Mouse (Mus musculus): ENCODE results near the gene Brca1.
"Not testable (repeated sequence)": the region's sequence is repeated elsewhere in the genome, so short reads cannot be mapped to it uniquely, and the experiment has no call there.

Brca1 gene

DNA sequence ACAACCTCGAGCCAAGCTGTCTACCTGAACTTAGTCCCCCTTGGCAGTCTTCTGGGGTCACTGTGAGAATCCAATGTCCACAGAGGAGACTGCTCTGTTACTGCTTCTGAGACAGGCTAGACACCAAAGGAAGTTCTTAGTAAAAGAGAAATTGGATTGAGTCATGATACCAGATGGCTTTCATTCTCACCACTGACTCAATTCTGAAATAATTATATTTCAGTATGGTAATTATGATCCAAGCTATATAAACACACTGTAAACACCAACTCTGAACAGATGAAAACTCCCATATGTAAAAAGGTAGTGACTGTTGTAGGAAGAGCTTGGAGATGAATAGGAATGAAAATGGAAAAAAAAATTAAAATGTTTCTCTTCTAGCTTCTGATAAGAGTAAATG is 7.6 kb downstream of the Brca1 start:
- no peak for DNase-seq (ENCODE audit: extremely low read depth, low read depth, low spot score)

DNA sequence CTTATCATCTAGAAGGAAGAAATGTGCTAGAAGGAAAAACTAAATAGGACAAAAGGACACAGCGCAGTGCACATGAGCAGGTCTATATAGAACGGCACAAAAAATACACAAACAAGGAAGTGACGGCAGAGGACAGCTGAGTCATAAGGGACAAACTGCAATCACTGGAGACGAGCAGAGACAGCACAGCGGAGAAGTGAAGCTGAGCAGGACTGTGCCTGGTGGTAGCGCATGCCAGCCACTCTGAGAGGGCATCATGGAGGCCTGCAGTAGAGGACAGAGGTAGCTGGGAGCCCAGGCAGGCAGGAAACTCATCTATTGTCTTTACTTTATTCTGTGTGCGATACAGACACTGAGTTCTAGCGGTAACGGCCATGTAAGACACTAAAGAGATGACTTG is 8.2 kb downstream of the Brca1 start:
- DNase-seq (ENCODE audit: extremely low read depth, low read depth, low spot score): no peak

DNA sequence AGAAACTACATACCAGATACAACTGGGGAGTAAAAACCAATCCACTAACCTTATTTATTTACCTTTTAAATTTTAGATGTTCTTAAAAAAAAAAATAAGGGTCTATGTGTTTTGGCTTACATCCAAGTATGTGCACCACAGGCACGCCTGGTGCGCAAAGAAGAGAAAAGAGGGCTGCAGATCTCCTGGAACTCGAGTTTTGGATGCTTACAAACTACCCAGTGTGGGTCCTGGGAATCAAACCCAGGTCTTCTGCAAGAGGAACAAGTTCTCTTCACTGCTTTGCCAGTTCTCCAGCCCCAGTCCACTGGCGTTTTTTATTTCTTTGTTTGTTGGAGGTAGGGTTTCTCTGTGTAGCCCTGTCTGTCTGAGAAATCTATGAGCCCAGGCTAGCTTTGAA is 25.1 kb downstream of the Brca1 start:
- no peak for DNase-seq (ENCODE audit: extremely low read depth, low read depth, low spot score)

DNA sequence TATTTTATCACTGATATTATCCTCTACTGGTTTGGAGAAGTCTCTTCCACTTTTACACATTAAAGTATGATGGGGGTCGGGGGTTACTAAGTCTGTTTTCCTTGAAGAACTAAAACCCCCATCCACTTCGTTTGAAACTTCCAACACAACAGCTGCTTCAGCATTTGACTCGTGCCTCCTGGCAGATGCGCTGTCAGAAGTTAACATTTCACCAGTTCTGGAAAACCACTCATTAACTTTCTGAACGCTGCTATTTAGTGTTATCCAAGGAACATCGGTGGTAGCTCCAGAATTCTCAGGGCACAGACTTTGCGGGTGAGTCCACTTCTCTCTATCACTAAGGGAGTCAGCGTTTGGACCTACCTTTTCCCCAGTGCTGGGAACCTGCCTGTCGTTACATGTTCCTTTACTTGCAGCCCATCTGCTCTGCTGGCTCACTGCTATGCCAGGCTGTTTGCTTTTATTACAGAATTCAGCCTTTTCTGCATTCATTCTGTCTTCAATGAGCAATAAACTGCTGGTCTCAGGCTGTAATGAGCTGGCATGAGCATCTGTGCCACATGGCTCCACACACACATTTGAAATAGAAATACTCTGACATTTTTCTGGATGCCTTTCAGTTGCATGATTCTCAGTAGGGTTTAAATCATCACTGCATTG is 25.7 kb downstream of the Brca1 start:
- no peak for DNase-seq (ENCODE audit: extremely low read depth, low read depth, low spot score)

DNA sequence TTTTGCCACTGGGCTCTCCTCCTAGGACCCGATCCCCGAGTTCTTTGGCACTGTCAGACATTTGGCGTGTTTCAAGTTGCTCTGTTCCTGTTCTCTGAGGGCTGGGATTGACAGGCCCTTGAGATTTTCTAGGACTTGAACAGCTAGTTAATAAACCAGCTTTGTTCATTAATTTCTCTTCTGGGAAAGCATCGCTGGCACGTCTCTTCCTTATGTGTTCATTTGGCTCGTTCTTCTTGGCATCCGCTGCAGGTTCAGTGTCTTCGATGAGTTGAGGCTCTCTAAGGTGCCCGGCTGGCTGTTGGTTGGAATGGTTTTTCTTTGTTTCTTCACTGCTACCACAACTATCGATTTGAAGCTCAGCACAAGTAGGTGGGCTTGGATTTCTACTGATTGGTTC is 26.7 kb downstream of the Brca1 start:
- DNase-seq (ENCODE audit: extremely low read depth, low read depth, low spot score): no peak

DNA sequence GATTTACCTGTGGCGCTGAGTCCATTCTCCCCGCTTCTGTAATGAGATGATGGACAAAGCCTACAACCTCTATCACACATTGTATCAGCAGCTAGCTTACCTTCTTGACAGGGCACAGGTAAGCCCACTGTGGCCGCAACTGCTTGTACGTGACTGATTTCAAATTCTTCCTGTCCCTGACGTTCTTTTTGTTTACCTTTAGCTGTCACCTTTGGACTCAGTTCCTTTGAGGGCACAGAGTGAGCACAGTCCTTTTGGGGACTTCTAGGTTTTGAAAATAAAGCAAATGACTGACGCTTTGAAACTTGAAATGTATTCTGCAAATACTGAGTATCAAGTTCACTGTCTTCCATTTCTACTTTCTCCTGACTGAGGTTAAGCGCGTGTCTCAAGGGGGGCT is 27.3 kb downstream of the Brca1 start:
- no peak for DNase-seq (ENCODE audit: extremely low read depth, low read depth, low spot score)

DNA sequence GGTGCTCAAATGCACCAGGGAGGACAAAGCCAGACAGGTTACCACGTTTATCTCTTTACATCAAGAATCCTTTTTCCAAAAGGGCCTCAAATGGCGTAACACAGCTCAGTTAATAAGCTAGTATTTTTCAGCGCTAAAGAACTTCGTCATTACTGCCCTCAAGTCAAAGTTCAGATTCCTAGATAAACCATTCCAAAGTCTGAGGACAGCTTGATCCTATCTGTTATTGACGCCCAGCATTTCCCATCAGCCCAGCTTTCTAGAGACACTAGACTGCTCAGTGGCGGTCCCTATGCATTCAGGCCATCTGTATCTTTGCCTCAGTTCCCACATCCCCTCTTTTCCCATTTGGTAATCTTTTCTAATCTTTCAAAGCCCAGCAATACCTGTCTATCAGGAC is 32.4 kb downstream of the Brca1 start:
- DNase-seq (ENCODE audit: extremely low read depth, low read depth, low spot score): no peak

DNA sequence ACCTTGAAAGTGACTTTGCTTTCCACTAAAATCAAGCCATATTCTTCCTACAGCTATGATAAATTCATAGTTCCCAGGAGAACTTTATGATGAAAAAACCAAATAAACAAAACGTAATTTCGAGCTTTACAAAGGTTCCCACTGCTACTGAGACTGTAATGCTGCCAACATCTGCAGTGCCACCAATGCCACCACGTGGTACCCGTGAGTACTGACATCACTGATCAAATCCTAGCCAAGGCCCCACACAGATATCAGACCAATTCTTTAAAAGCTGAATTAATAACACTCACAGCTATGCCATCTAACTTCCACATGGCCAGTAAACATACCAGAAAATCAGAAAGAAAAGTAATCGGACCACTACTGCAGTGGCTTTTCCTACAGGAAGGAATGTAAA is 32.8 kb downstream of the Brca1 start:
- no peak for DNase-seq (ENCODE audit: extremely low read depth, low read depth, low spot score)

DNA sequence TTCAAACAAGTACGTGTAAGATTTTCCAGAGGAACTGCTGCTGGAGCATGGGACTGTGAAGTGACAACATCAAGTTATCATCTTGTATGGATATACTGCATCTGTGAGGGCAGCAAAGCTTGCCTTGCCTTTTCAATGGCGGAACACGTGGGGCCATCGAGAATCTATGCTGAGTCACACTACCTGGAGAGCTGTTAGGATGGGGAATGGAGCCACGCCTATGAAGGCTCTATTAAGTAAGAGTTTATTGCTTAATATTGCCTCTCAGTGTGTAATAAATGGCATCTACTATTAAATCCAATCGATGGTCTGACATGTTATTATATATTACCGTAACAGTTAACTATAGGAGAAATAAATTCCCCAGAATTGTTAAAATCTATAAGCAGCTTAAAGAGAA is 44.7 kb downstream of the Brca1 start:
- no peak for DNase-seq (ENCODE audit: extremely low read depth, low read depth, low spot score)

DNA sequence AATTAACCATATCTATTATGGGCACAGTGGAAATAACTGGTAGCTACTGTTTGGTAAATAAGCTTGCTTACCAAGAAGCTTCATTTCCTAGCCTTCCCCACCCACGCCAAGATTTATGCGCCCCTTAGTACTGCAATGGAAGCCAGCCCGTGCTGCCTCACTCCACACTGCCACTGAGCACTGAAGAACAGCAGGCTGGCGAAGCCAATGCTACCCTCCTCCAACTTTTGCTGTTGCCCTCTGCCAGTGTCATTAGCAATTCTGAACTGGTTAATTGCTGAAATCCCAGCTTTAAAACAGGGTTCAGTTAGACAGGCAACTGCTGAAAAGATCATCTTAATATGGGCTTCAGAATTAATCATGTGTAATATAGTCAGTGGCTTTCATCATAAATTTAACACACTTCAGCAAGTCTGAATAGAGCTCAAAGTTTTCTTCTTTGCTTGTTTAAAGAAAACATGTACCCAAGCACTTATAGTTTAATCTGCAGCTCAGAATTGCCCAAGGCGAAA is 45.4 kb downstream of the Brca1 start:
- DNase-seq (ENCODE audit: extremely low read depth, low read depth, low spot score): no peak

DNA sequence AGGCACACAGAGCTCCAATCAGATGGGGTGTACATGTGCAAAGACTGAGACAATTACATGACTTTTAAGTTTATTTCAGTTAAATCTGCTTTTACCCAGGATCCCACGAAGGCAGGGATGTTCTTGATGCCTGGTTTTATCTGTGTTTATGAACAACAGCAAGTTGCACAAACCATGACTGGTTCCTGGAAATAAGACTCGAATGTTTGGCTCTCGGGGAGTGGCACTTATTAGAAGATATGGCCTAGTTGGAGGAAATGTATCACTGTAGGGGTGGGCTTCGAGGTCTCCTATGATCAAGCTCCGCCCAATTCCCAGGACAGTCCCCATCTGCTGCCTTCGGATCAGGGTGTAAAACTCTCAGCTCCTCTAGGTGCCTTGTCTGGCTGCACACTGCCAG is 65.6 kb downstream of the Brca1 start:
- no peak for DNase-seq (ENCODE audit: extremely low read depth, low read depth, low spot score)

DNA sequence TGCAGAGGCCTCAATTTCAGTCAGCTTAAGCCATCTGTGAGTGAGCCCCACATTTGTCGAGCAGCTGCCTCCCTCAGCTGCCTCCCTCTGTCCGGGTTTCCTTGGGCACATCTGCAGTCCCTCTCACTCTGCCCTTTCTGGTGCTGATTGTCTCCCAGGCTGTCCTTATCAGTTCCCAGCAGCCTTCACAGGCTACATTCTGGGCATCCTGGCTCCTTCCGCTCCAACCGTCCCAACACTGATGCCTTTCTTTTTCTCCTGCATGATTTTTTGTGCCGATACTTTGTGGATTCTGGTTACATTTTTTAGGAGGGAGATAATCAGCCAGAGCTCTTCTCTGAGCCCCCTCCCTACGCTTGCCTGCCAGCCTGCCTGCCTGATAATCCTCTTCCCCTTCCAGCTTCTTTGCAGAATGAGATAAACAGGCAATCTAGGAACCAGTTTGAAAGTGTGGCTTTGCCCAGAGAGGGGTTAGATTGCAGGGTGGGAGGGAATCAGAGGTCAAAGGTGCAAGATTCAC is 66.2 kb downstream of the Brca1 start:
- DNase-seq (ENCODE audit: extremely low read depth, low read depth, low spot score): no peak

DNA sequence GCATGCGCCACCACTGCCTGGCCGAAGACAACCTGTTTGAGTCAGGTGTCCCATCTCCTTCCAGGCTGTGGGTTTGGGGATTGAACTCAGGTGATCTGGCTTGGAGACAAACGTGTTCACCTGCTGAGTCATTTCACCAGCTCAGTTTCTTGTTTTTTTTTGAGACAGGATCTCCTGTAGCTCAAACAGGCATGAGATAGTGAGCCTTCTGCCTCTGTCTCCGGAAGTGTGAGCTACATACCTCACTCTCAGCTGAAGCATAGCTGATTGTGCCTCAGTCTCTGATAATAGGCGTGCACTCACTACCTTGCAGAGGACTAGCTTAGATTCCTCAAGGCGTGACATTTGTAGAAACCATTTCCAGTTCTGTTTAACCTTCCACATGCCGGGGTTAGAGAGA is 66.9 kb downstream of the Brca1 start:
- no peak for DNase-seq (ENCODE audit: extremely low read depth, low read depth, low spot score)

DNA sequence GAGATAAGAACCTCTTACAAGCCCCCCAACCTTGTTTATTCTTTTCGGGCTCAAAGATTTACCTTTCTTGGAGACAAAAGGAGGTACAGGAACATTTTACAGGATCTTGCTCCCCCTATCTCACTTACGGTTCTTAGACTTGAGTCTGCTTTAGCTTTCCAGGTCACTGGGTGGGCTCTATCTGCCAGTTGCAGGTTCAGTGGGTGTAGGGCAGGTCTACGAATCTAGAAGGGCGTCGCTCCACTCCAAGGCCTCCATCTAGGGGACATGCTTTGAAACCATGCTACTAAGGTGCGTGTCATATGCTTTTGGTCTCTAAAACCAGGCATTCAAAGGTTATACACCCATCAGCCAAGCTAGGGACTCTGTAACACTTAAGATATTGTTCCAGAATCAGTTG is 67.5 kb downstream of the Brca1 start:
- no peak for DNase-seq (ENCODE audit: extremely low read depth, low read depth, low spot score)

DNA sequence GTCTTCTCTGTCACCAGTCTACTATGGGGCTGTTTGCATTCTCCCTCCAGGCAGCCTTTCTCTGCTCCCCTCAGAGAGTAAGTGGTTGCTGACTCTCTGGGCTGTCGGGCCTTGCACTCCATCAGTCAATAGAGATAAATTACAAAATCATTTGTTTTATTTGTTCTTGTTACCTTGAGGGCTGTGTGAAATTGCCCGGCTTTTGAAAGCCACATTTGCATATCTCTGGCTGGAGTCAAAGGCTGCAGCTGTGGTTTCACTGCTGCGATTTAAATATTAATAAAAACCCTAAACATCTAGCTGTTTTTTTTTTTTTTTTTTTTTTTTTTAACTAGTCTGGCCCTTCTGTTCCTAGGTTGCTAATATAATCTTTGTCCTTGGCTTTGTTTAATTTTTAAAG is 68.0 kb downstream of the Brca1 start:
- DNase-seq (ENCODE audit: extremely low read depth, low read depth, low spot score): no peak

DNA sequence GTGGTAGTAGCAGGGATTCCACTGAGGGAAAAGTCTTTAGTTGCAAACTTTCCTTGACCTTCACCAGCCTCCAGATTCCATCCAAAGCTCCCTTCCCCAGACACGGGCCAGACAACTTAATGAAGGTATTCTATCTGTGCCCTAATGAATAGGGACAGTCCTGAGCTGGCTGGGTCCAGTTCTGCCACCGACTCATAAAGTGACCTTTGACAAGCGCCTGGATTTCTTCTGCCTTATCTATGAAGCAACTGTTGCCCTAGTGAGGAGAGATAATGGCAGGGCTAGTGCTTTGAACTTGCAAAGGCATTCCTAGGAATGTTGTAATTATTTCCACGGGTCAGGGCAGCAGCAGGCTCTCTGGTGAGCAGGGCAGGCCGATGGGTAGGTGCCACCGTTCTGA is 70.8 kb downstream of the Brca1 start:
- no peak for DNase-seq (ENCODE audit: extremely low read depth, low read depth, low spot score)

DNA sequence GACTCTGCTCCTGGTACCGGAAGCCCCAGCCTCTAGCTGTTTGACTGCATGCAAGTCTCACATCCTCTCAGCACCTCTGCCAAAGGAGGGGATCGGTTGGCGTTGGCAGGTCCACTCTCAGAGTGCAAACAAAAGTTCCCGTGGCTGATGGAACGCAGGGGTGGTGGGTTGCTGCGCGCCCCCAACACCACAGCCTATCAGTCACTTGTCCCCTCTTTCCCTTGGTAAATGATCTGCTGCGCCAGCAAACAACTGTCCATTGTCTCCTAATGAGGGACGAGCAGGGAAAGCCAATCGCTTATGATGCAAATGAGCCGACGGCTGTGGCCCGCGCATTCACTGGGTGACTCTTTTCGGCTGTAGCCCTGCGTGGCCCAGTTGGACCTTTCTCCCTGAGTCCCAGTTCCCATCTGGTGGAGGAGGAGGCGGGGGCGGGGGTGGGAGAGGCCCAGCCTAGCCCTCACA is 72.6 kb downstream of the Brca1 start:
- no peak for DNase-seq (ENCODE audit: extremely low read depth, low read depth, low spot score)

DNA sequence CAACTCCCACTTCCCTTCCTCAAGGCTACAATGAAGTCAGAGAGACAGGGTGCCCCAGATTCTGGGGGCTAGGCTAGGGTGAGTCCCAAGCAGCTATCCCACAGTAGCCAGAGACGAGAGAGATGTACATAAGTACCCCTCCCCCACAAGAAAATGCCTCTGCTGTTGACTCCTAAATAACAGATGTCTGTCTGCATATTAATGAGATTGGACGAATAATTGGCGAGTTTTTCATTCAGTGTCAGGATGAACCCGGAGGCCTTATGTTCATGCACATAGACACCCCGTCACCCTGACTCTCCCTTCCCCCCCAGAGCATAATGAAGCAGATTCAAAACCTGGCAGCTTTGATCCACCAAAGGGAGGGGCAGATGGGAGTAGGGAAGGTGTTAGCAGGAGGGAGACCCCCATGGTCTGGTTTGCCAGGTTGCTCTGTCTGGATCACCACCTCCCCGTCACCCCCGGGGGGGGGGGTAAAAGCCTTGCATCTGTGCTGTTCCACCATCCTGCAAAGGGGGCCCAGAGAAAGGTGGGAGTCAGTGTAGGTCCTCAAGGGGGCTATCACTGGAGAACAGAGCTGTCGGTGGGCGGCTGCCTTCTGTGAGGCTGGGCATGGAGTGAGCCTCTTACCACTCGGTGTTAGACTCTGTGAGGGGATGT is 74.1 kb downstream of the Brca1 start:
- no peak for DNase-seq (ENCODE audit: extremely low read depth, low read depth, low spot score)

DNA sequence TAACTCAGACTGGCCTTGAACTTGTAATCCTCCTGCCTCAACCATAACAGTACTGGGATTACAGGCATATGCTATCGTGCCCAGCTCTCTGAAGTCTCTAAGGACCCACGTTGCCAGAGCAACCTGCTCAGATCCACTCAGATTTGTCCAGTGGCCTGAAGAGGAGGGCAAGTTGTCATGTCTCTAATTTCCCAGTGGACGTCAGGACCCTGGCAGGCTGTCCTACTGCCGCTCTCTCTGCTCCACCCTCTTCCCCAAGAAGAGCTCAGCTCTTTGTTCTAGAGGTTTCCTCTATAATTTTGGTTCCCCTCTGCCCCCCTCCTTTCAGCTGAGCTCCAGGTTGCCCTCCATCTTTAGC is 74.6 kb downstream of the Brca1 start:
- no peak for DNase-seq (ENCODE audit: extremely low read depth, low read depth, low spot score)

DNA sequence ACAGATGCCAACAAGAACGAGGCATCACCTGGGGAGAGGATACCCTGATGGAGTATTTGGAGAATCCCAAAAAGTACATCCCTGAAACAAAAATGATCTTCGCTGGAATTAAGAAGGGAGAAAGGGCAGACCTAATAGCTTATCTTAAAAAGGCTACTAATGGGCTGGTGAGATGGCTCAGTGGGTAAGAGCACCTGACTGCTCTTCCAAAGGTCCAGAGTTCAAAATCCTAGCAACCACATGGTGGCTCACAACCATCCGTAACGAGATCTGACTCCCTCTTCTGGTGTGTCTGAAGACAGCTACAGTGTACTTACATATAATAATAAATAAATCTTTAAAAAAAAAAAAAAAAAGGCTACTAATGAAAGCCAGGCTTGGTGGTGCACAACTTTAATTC is 75.4 kb downstream of the Brca1 start:
- not testable (repeated sequence) for DNase-seq (ENCODE audit: extremely low read depth, low read depth, low spot score)

DNA sequence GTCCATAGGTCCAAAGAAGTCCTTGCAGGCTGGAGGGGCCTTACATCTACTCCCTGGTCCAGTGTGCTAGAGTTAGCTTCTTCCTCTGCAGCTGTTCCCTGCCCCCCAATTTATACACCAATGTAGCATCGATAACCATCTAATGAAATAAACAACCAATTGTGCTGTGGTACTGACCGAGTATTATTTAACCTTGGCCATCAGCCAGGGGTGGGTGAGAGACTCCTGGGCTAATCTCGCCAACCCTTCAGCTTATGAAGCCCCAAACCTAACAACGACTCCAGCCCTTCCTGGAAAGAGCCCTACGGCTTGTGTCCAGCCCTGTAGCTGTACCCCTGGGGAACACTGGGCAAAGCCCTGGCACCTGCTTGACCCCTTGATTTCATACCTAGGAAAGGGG is 77.5 kb downstream of the Brca1 start:
- no peak for DNase-seq (ENCODE audit: extremely low read depth, low read depth, low spot score)

DNA sequence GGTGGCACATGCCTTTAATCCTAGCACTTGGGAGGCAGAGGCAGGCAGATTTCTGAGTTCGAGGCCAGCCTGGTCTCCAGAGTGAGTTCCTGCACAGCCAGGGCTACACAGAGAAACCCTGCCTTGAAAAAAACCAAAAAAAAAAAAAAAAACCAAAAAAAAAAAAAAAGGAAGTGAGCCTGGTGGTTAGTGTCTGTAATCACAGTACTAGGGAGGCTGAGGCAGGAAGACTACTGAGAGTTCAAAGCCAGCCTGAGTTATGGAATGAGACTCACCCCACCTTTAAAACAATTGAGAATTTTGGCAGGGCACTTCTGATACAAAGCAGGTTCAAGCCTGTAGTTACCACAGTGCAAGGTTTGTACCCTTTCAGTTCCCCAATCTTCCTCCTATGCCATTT is 78.1 kb downstream of the Brca1 start:
- DNase-seq (ENCODE audit: extremely low read depth, low read depth, low spot score): not testable (repeated sequence)

DNA sequence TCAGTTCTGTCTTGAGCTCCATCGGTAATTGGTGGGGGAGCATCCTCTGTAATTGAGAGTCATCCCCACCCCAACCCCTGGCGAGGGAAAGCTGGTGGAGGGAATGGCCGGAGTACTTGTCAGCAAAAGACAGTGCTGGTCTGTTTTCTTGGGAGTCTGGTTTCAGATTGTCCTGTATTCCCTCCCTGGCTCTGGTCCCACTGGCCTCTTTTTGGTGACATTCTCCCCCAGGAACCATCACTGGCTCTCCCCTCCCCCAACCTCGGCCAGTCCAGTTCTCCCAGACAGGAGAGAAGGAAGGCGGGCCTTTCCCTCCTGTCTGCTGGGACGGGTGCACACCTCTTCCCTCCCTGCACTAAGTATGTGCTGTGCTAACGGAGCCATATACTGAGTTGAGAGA is 79.4 kb downstream of the Brca1 start:
- no peak for DNase-seq (ENCODE audit: extremely low read depth, low read depth, low spot score)
